In the genomic region with DNA sequence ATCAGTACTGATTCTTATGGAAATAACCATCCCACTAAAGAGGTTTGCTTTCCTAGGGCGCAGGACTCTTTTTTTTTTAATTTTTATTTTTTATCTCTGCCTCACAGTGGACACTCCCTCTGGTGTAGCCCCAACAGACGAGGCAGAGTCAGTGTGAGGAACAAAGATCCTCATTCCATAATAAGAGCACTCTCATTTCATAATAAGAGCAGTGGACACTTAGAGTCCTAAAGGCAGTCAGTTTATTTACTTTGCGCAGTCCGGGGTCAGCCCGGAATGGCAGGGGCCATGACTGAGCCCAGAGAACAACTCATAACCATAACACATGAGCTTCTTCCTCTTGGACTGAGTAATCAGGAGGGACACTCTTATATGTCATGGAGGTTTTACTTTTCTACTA, we compare ENCODE assay signal across 28 mouse cellular contexts. TPM values are rescaled to one million over a fixed set of nuclear protein-coding genes. Genes with fewer than 3 reads are reported as not detected.
A peak's percentile ranks its signal among the peaks of the same experiment; 100 is the strongest.
DNase-seq lines count a peak whose midpoint lies in the region; ATAC-seq and TF ChIP-seq lines count a peak whose summit lies in the region.
"Had no signal": no experiment of that assay in that cellular context is flagged by ENCODE, and none has a peak within 500 bp of the region (broad histone marks: within the 10 kb centered on the region; RNA-seq: fewer than 3 reads in every experiment).

No protein-coding gene starts in this region.

- no peaks in the 10 kb centered on the region; the same call in 1 of the 2 replicates for H3K27me3 ChIP-seq in heart, adult 2 months (ENCODE audit: control insufficient read depth, insufficient read depth, low read length)
- no peaks in the 10 kb centered on the region for H3K27me3 ChIP-seq in lung, embryonic 14.5 days (ENCODE audit: insufficient read depth, low read length)
- H3K27me3 ChIP-seq in forebrain, postnatal 0 days (ENCODE audit: insufficient read depth, low read length): no peaks in the 10 kb centered on the region
- H3K27me3 ChIP-seq: embryonic facial prominence, embryonic 15.5 days; heart, embryonic 15.5 days; hindbrain, embryonic 15.5 days; Patski had no signal

- H3K79me2 ChIP-seq in heart, adult 2 months (replicated peaks; ENCODE audit: control insufficient read depth, insufficient read depth, low read length): no peaks in the 10 kb centered on the region

- H3K4me1 ChIP-seq in heart, adult 2 months (ENCODE audit: control insufficient read depth, insufficient read depth, low read length): no peaks in the 10 kb centered on the region
- H3K4me1 ChIP-seq in lung, embryonic 14.5 days (ENCODE audit: insufficient read depth): no peaks in the 10 kb centered on the region
- H3K4me1 ChIP-seq in forebrain, postnatal 0 days (ENCODE audit: insufficient read depth): no peaks in the 10 kb centered on the region
- H3K4me1 ChIP-seq: embryonic facial prominence, embryonic 15.5 days; heart, embryonic 15.5 days; hindbrain, embryonic 15.5 days had no signal

- 0 out of 2 replicates have a peak, but pooled peaks have one; percentile 41 for ATAC-seq in lung, embryonic 14.5 days (ENCODE audit: insufficient read depth)
- ATAC-seq in forebrain, postnatal 0 days: no peak
- ATAC-seq: activated CD4-positive, CD25-positive, alpha-beta regulatory T cell, adult 4 months; forebrain, embryonic 14.5 days; Patski had no signal

- TF ChIP-seq CTCF in heart, adult 2 months (IDR thresholded peaks at IDR 0.05): no peak
- no peak for TF ChIP-seq CTCF in lung, embryonic 14.5 days (IDR thresholded peaks at IDR 0.05; ENCODE audit: low read depth)
- no peak for TF ChIP-seq CTCF in forebrain, postnatal 0 days (IDR thresholded peaks at IDR 0.05; ENCODE audit: low read depth)

- H3K4me3 ChIP-seq in heart, adult 2 months: no peak overlapping the region
- H3K4me3 ChIP-seq in lung, embryonic 14.5 days (ENCODE audit: low read depth, low read length): no peak overlapping the region
- no peak overlapping the region for H3K4me3 ChIP-seq in forebrain, postnatal 0 days (ENCODE audit: low read depth, low read length)
- H3K4me3 ChIP-seq: embryonic facial prominence, embryonic 15.5 days; erythroblast, embryonic 14.5 days; forebrain, embryonic 10.5 days; heart, embryonic 15.5 days; hindbrain, embryonic 15.5 days had no signal

- WGBS in heart, adult 2 months: 54% methylated on average over 5 of the region's 5 CpGs
- whole genome bisulfite sequencing in lung, embryonic 14.5 days: 23% methylated on average over 5 of the region's 5 CpGs
- WGBS in forebrain, postnatal 0 days: 61% methylated on average over 5 of the region's 5 CpGs

- H3K4me2 ChIP-seq in lung, embryonic 14.5 days: no peak overlapping the region
- H3K4me2 ChIP-seq in forebrain, postnatal 0 days (ENCODE audit: low read depth): no peak overlapping the region
- H3K4me2 ChIP-seq: embryonic facial prominence, embryonic 15.5 days; heart, embryonic 11.5 days; heart, embryonic 15.5 days; hindbrain, embryonic 15.5 days had no signal

- H3K36me3 ChIP-seq in heart, adult 2 months (ENCODE audit: control insufficient read depth, insufficient read depth, low read length): no peaks in the 10 kb centered on the region
- no peaks in the 10 kb centered on the region for H3K36me3 ChIP-seq in lung, embryonic 14.5 days (ENCODE audit: insufficient read depth)
- H3K36me3 ChIP-seq in forebrain, postnatal 0 days (ENCODE audit: insufficient read depth): no peaks in the 10 kb centered on the region
- H3K36me3 ChIP-seq: embryonic facial prominence, embryonic 15.5 days; forebrain, embryonic 10.5 days; heart, embryonic 15.5 days; hindbrain, embryonic 15.5 days had no signal

- DNase-seq in heart, adult 11 months: peak; percentile 17
- DNase-seq in heart, adult 2 months: no peak
- peak; percentile 43 for DNase-seq in lung, embryonic 14.5 days
- DNase-seq in lung, postnatal 36 days: no peak
- DNase-seq in embryo, embryonic 11 days: peak; percentile 25
- DNase-seq in forebrain, postnatal 0 days: no peak
- no peak for DNase-seq in urinary bladder, postnatal 25 days (ENCODE audit: low spot score)
- DNase-seq: adrenal gland, postnatal 14 days; cerebellum, adult 18-20 months; cerebellum, adult 9-11 months; cerebellum, postnatal 36 days; gastrocnemius, postnatal 36 days; heart, adult 18-20 months; heart, postnatal 14 days had no signal

- TF ChIP-seq EP300 in heart, adult 2 months (IDR thresholded peaks at IDR 0.05; ENCODE audit: insufficient read depth, low read depth, low read length): no peak

- no peak overlapping the region for H3K27ac ChIP-seq in heart, adult 2 months
- no peak overlapping the region for H3K27ac ChIP-seq in lung, embryonic 14.5 days (ENCODE audit: low read depth)
- no peak overlapping the region for H3K27ac ChIP-seq in forebrain, postnatal 0 days (ENCODE audit: low read depth, low read length)
- H3K27ac ChIP-seq: embryonic facial prominence, embryonic 15.5 days; forebrain, embryonic 10.5 days; heart, embryonic 15.5 days; hindbrain, embryonic 15.5 days had no signal

- no peak for TF ChIP-seq POLR2A in heart, adult 2 months (IDR thresholded peaks at IDR 0.05; ENCODE audit: insufficient read depth, low read depth, low read length)

- H3K9ac ChIP-seq in heart, adult 2 months (ENCODE audit: low read depth, low read length): no peak overlapping the region
- no peak overlapping the region for H3K9ac ChIP-seq in lung, embryonic 14.5 days
- H3K9ac ChIP-seq in forebrain, postnatal 0 days: no peak overlapping the region
- H3K9ac ChIP-seq: embryonic facial prominence, embryonic 15.5 days; heart, embryonic 15.5 days; hindbrain, embryonic 15.5 days had no signal

- no peaks in the 10 kb centered on the region for H3K9me3 ChIP-seq in lung, embryonic 14.5 days (ENCODE audit: low read depth, low read length)
- H3K9me3 ChIP-seq in forebrain, postnatal 0 days (ENCODE audit: low read length): no peaks in the 10 kb centered on the region
- H3K9me3 ChIP-seq: embryonic facial prominence, embryonic 15.5 days; forebrain, embryonic 10.5 days; heart, embryonic 15.5 days; hindbrain, embryonic 15.5 days had no signal

- intact Hi-C loops in heart, adult 2 months (cut with DNase I): no loop called here

RNA-seq across cellular contexts. Expression of a gene that starts 9.3 kb away (rescaled TPM):
- total RNA-seq in heart, adult 2 months (2021): not detected
- not detected in 2 replicates for polyA plus RNA-seq in heart, adult 2 months (2012; rRNA removed)
- not detected in 2 replicates for polyA plus RNA-seq in lung, embryonic 14.5 days (2014; fragmentation: Nextera tagmentation; extraction: Ambion mirVana)
- not detected in 2 replicates for total RNA-seq in forebrain, postnatal 0 days (2014; rRNA removed)
- not detected in 2 replicates for polyA plus RNA-seq in forebrain, postnatal 0 days (2015; fragmentation: Nextera tagmentation; extraction: Ambion mirVana)
- total RNA-seq: adrenal gland, adult 18-20 months; adrenal gland, postnatal 14 days; gastrocnemius, adult 8-10 months; gastrocnemius, postnatal 36 days; heart, adult 18-20 months; heart, postnatal 14 days; hematopoietic stem cell, adult 5-6 weeks; MEL had no signal
- polyA plus RNA-seq: activated CD4-positive, CD25-positive, alpha-beta regulatory T cell, adult 4 months; C2C12; embryonic facial prominence, embryonic 15.5 days; erythroblast, embryonic 14.5 days; forebrain, embryonic 10.5 days; forebrain, embryonic 14.5 days; heart, embryonic 11.5 days; heart, embryonic 15.5 days; hindbrain, embryonic 15.5 days; Patski had no signal

Comparison
In these comparisons a context has a peak if more than half of its experiments do, and no peak if none do; other contexts are left out.
1. DNase-seq: peak in heart, adult 11 months (single experiment), lung, embryonic 14.5 days (single experiment) and embryo, embryonic 11 days (single experiment); none in heart, adult 2 months (0 of 2), lung, postnatal 36 days (single experiment), forebrain, postnatal 0 days (single experiment) and urinary bladder, postnatal 25 days (single experiment).